Mouse (Mus musculus): ENCODE measurements at regions not wholly inside any gene's neighbourhood (a gene's known extent, or its start where the extent isn't known, plus 50 kb on each side); places are given as distances from the start of the nearest gene placed in this dataset.

GRCm38 (mm10) chr6:11727370-11727769, 179.9 kb downstream of the Ndufa4 start:
- Histone ChIP-seq H3K9ac (ENCODE audit: low read depth, low read length) (no peak overlapping the region), H3K9me3 (ENCODE audit: control insufficient read depth, low read length) (no peaks in the 10 kb centered on the region), H3K27me3 (replicated peaks; ENCODE audit: control insufficient read depth, insufficient read depth, low read length) (no peaks in the 10 kb centered on the region), H3K36me3 (ENCODE audit: control insufficient read depth, insufficient read depth, low read length) (no peaks in the 10 kb centered on the region), H3K4me2 (ENCODE audit: low read depth, low read length) (no peak overlapping the region), H3K27ac (ENCODE audit: low read length) (no peak overlapping the region), H3K4me1 (ENCODE audit: control insufficient read depth, insufficient read depth, low read length) (no peaks in the 10 kb centered on the region), H3K4me3 (ENCODE audit: low read length) (no peak overlapping the region)
- peak; percentile 82 for ATAC-seq
- WGBS = 52% methylated on average over 5 of the region's 5 CpGs

DNA sequence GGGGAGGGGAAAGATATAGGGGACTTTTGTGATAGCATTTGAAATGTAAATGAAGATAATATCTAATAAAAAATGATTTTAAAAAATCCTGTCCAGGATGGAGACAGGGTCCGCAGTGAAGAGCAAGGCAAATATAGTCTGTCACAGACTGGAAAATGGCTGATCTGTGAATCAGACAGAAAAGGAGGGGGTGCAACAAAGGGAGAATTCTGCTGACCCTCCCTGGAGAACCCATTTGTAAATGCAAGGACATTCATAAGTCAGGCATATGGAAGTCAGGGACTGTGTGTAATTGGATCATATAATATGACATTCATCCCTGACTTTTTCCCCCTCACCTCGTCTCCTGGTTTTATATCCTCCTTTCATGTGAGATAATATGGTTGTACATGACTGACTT, 183.8 kb downstream of the Ndufa4 start:
- no peak overlapping the region for H3K4me3 ChIP-seq (ENCODE audit: low read length)
- H3K9me3 ChIP-seq (ENCODE audit: control insufficient read depth, low read length) = no peaks in the 10 kb centered on the region
- no peaks in the 10 kb centered on the region for H3K27me3 ChIP-seq (replicated peaks; ENCODE audit: control insufficient read depth, insufficient read depth, low read length)
- ATAC-seq = no peak
- no peaks in the 10 kb centered on the region for H3K4me1 ChIP-seq (ENCODE audit: control insufficient read depth, insufficient read depth, low read length)
- WGBS = 79% methylated on average over 2 of the region's 2 CpGs
- H3K27ac ChIP-seq (ENCODE audit: low read length) = no peak overlapping the region
- no peak overlapping the region for H3K9ac ChIP-seq (ENCODE audit: low read depth, low read length)
- no peak overlapping the region for H3K4me2 ChIP-seq (ENCODE audit: low read depth, low read length)
- H3K36me3 ChIP-seq (ENCODE audit: control insufficient read depth, insufficient read depth, low read length) = no peaks in the 10 kb centered on the region

DNA sequence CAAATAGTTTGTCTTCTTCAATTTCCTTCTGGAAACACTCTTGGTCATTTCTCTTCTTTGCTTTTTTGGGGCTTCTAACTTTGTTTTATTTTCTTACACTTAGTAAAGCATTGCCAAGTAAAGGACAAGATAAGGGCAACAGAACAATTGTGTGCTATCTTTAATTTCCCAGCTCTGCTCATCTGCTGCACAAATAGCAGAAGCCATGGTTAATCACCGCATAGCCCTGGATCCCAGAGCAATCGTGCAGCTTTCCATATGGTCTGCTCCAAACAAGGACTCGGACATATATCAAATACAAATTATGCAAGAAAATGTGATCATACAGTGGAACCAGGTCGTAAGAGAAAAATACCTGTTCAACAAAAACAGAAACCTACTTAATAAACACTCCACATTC, 187.0 kb downstream of the Ndufa4 start:
- Histone ChIP-seq H3K4me3 (ENCODE audit: low read length) (no peak overlapping the region), H3K27me3 (replicated peaks; ENCODE audit: control insufficient read depth, insufficient read depth, low read length) (no peaks in the 10 kb centered on the region), H3K27ac (ENCODE audit: low read length) (no peak overlapping the region), H3K4me2 (ENCODE audit: low read depth, low read length) (no peak overlapping the region), H3K9me3 (ENCODE audit: control insufficient read depth, low read length) (no peaks in the 10 kb centered on the region), H3K4me1 (ENCODE audit: control insufficient read depth, insufficient read depth, low read length) (no peaks in the 10 kb centered on the region), H3K36me3 (ENCODE audit: control insufficient read depth, insufficient read depth, low read length) (no peaks in the 10 kb centered on the region), H3K9ac (ENCODE audit: low read depth, low read length) (no peak overlapping the region)
- ATAC-seq = no peak
- 74% methylated on average over 4 of the region's 4 CpGs for WGBS

DNA sequence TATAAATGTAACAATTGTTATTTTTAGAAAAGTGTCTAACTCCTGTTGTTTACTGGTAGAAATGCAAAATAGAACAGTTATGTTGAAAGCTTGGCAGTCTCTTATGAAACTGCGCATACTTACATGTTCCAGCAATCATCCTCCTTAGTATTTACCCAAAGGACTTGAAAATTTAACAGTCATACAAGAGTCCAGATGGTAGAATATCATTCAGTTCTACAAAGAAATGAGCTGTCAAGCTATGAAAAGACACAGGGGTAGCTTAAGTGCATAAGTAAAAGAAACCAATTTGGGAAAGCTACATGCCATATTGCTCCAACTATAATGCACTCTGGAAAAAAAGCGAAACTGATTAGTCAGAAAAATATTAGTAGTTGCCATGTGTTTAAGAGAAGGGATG, 196.7 kb downstream of the Ndufa4 start:
- WGBS = 85% methylated on average over 2 of the region's 2 CpGs
- no peaks in the 10 kb centered on the region for H3K9me3 ChIP-seq (ENCODE audit: control insufficient read depth, low read length)
- no peaks in the 10 kb centered on the region for H3K27me3 ChIP-seq (replicated peaks; ENCODE audit: control insufficient read depth, insufficient read depth, low read length)
- H3K4me3 ChIP-seq (ENCODE audit: low read length) = no peak overlapping the region
- no peak overlapping the region for H3K9ac ChIP-seq (ENCODE audit: low read depth, low read length)
- no peak for ATAC-seq
- H3K4me2 ChIP-seq (ENCODE audit: low read depth, low read length) = no peak overlapping the region
- no peaks in the 10 kb centered on the region for H3K4me1 ChIP-seq (ENCODE audit: control insufficient read depth, insufficient read depth, low read length)
- no peaks in the 10 kb centered on the region for H3K36me3 ChIP-seq (ENCODE audit: control insufficient read depth, insufficient read depth, low read length)
- H3K27ac ChIP-seq (ENCODE audit: low read length) = no peak overlapping the region

DNA sequence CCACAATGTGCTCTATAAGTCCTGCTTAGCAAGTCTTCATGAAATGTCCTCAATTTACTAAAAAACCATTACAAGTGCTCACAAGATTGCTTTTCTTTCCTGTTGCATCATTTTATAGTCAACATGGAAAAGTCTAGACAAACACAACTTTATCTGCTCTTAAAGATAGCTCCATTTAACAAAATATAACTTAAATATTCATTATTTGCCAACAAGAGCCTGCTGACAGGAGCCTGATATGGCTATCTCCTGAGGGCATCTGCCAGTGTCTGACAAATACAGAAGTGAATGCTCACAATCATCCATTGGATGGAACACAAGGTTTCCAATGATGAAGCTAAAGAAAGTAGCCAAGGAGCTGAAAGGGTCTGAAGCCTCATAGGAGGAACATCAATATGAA, 197.8 kb downstream of the Ndufa4 start:
- Histone ChIP-seq H3K27me3 (replicated peaks; ENCODE audit: control insufficient read depth, insufficient read depth, low read length) (no peaks in the 10 kb centered on the region), H3K4me1 (ENCODE audit: control insufficient read depth, insufficient read depth, low read length) (no peaks in the 10 kb centered on the region), H3K4me3 (ENCODE audit: low read length) (no peak overlapping the region), H3K4me2 (ENCODE audit: low read depth, low read length) (no peak overlapping the region), H3K36me3 (ENCODE audit: control insufficient read depth, insufficient read depth, low read length) (no peaks in the 10 kb centered on the region), H3K9ac (ENCODE audit: low read depth, low read length) (no peak overlapping the region), H3K9me3 (ENCODE audit: control insufficient read depth, low read length) (no peaks in the 10 kb centered on the region), H3K27ac (ENCODE audit: low read length) (no peak overlapping the region)
- ATAC-seq = no peak

Measured in intestine, embryonic 16.5 days (tissue).